Mouse (Mus musculus): ENCODE results near the gene Pcgf1. TPM values are rescaled to one million over a fixed set of nuclear protein-coding genes. Genes with fewer than 3 reads are reported as not detected.
A peak's percentile ranks its signal among the peaks of the same experiment; 100 is the strongest.

Gene Pcgf1
- polyA plus RNA-seq (2016; fragmentation: Nextera tagmentation; extraction: Ambion mirVana), result 46.5 and 46.9 TPM in 2 replicates

- Histone ChIP-seq H3K36me3 (peaks cover 33% of the 10 kb centered on the region), H3K4me1 (peaks cover 29% of the 10 kb centered on the region), H3K27ac (peak within 1 kb of the TSS; percentile 96), H3K4me3 (peak within 1 kb of the TSS; percentile 85), H3K9me3 (replicated peaks) (no peaks in the 10 kb centered on the region), H3K27me3 (ENCODE audit: low read depth, poor library complexity, severe bottlenecking) (peaks cover 55% of the 10 kb centered on the region)
- WGBS, result under 1% methylated on average over 54 of the region's 54 CpGs
- DNase-seq (ENCODE audit: low spot score), result peak; percentile 74
Measured at GRCm38 (mm10) chr6:83077630-83078323, at the start of gene Pcgf1. Gene Pcgf1 (plus strand): TSS chr6:83077869.

GRCm38 (mm10) chr6:83029777-83030176 lies 47.9 kb upstream of the Pcgf1 start:
- Histone ChIP-seq H3K4me3 (no peak overlapping the region), H3K36me3 (no peaks in the 10 kb centered on the region), H3K27ac (no peak overlapping the region), H3K4me1 (peaks cover 41% of the 10 kb centered on the region), H3K9me3 (replicated peaks) (no peaks in the 10 kb centered on the region), H3K27me3 (ENCODE audit: low read depth, poor library complexity, severe bottlenecking) (peaks cover 64% of the 10 kb centered on the region)
- 16% methylated on average over 10 of the region's 10 CpGs for WGBS
- DNase-seq (ENCODE audit: low spot score), result no peak

- no peak overlapping the region for H3K27ac ChIP-seq
- 62% methylated on average over 7 of the region's 7 CpGs for WGBS
- H3K4me1 ChIP-seq, result peaks cover 49% of the 10 kb centered on the region
- no peaks in the 10 kb centered on the region for H3K9me3 ChIP-seq (replicated peaks)
- DNase-seq (ENCODE audit: low spot score), result no peak
- H3K27me3 ChIP-seq (ENCODE audit: low read depth, poor library complexity, severe bottlenecking), result peaks cover 78% of the 10 kb centered on the region
- no peak overlapping the region for H3K4me3 ChIP-seq
- H3K36me3 ChIP-seq, result no peaks in the 10 kb centered on the region
Measured at GRCm38 (mm10) chr6:83031111-83031510, 46.6 kb upstream of the Pcgf1 start.

- no peak for DNase-seq (ENCODE audit: low spot score)
- peak overlapping the region; percentile 66 for H3K4me3 ChIP-seq
- H3K4me1 ChIP-seq, result peaks cover 49% of the 10 kb centered on the region
- H3K9me3 ChIP-seq (replicated peaks), result no peaks in the 10 kb centered on the region
- H3K27me3 ChIP-seq (ENCODE audit: low read depth, poor library complexity, severe bottlenecking), result peaks cover 83% of the 10 kb centered on the region
- H3K36me3 ChIP-seq, result no peaks in the 10 kb centered on the region
- WGBS, result 14% methylated on average over 18 of the region's 18 CpGs
- peak overlapping the region; percentile 88; the same call in 1 of the 2 replicates for H3K27ac ChIP-seq
Measured at GRCm38 (mm10) chr6:83031921-83032590, 45.6 kb upstream of the Pcgf1 start.

- peak; percentile 74 for DNase-seq (ENCODE audit: low spot score)
- peaks cover 43% of the 10 kb centered on the region for H3K4me1 ChIP-seq
- peak overlapping the region; percentile 88 for H3K27ac ChIP-seq
- peaks cover 83% of the 10 kb centered on the region for H3K27me3 ChIP-seq (ENCODE audit: low read depth, poor library complexity, severe bottlenecking)
- H3K36me3 ChIP-seq, result no peaks in the 10 kb centered on the region
- H3K4me3 ChIP-seq, result peak overlapping the region; percentile 66
- under 1% methylated on average over 31 of the region's 31 CpGs for WGBS
- no peaks in the 10 kb centered on the region for H3K9me3 ChIP-seq (replicated peaks)
Measured at GRCm38 (mm10) chr6:83032769-83033191, 44.9 kb upstream of the Pcgf1 start.

- Histone ChIP-seq H3K4me3 (peak within 1 kb of the TSS; percentile 66), H3K27me3 (ENCODE audit: low read depth, poor library complexity, severe bottlenecking) (peaks cover 82% of the 10 kb centered on the region), H3K9me3 (replicated peaks) (no peaks in the 10 kb centered on the region), H3K27ac (peak within 1 kb of the TSS; percentile 88), H3K4me1 (peaks cover 44% of the 10 kb centered on the region), H3K36me3 (no peaks in the 10 kb centered on the region)
- WGBS, result under 1% methylated on average over 51 of the region's 51 CpGs
- DNase-seq (ENCODE audit: low spot score), result peak; percentile 86
Measured at GRCm38 (mm10) chr6:83033249-83034185, 44.2 kb upstream of the Pcgf1 start, which contains the start of the genes Dok1 and Loxl3. Gene Dok1 (minus strand): TSS chr6:83033471. Gene Loxl3 (plus strand): TSS chr6:83034173.

- Histone ChIP-seq H3K27me3 (ENCODE audit: low read depth, poor library complexity, severe bottlenecking) (peaks cover 72% of the 10 kb centered on the region), H3K36me3 (no peaks in the 10 kb centered on the region), H3K9me3 (replicated peaks) (no peaks in the 10 kb centered on the region), H3K4me3 (peak overlapping the region; percentile 66), H3K27ac (peak overlapping the region; percentile 88), H3K4me1 (peaks cover 49% of the 10 kb centered on the region)
- DNase-seq (ENCODE audit: low spot score), result peak; percentile 38
- 17% methylated on average over 5 of the region's 5 CpGs for WGBS
Measured at GRCm38 (mm10) chr6:83034463-83035055, 43.1 kb upstream of the Pcgf1 start.

- H3K27me3 ChIP-seq (ENCODE audit: low read depth, poor library complexity, severe bottlenecking), result peaks cover 49% of the 10 kb centered on the region
- DNase-seq (ENCODE audit: low spot score), result no peak
- H3K27ac ChIP-seq, result no peak overlapping the region
- H3K4me1 ChIP-seq, result peaks cover 41% of the 10 kb centered on the region
- H3K36me3 ChIP-seq, result no peaks in the 10 kb centered on the region
- H3K9me3 ChIP-seq (replicated peaks), result no peaks in the 10 kb centered on the region
- 72% methylated on average over 8 of the region's 8 CpGs for WGBS
- H3K4me3 ChIP-seq, result no peak overlapping the region
Measured at GRCm38 (mm10) chr6:83037188-83037587, 40.5 kb upstream of the Pcgf1 start.

GRCm38 (mm10) chr6:83038496-83039012 lies 39.1 kb upstream of the Pcgf1 start:
- Histone ChIP-seq H3K36me3 (no peaks in the 10 kb centered on the region), H3K4me3 (peak overlapping the region; percentile 32), H3K4me1 (peaks cover 36% of the 10 kb centered on the region), H3K27ac (peak overlapping the region; percentile 58), H3K27me3 (ENCODE audit: low read depth, poor library complexity, severe bottlenecking) (peaks cover 42% of the 10 kb centered on the region), H3K9me3 (replicated peaks) (no peaks in the 10 kb centered on the region)
- DNase-seq (ENCODE audit: low spot score), result peak; percentile 94
- WGBS, result 9% methylated on average over 24 of the region's 24 CpGs

GRCm38 (mm10) chr6:83040601-83041000 lies 37.1 kb upstream of the Pcgf1 start:
- Histone ChIP-seq H3K27me3 (ENCODE audit: low read depth, poor library complexity, severe bottlenecking) (peaks cover 30% of the 10 kb centered on the region), H3K27ac (no peak overlapping the region), H3K36me3 (no peaks in the 10 kb centered on the region), H3K9me3 (replicated peaks) (no peaks in the 10 kb centered on the region), H3K4me1 (peaks cover 24% of the 10 kb centered on the region), H3K4me3 (no peak overlapping the region)
- DNase-seq (ENCODE audit: low spot score), result no peak
- WGBS, result 75% methylated on average over 5 of the region's 5 CpGs

- Histone ChIP-seq H3K4me3 (no peak overlapping the region), H3K36me3 (no peaks in the 10 kb centered on the region), H3K9me3 (replicated peaks) (no peaks in the 10 kb centered on the region), H3K27ac (peak overlapping the region; percentile 32; the same call in 1 of the 2 replicates), H3K4me1 (peaks cover 18% of the 10 kb centered on the region), H3K27me3 (ENCODE audit: low read depth, poor library complexity, severe bottlenecking) (0 out of 2 replicates have a peak, but pooled peaks cover 3% of the 10 kb centered on the region)
- no peak for DNase-seq (ENCODE audit: low spot score)
- WGBS, result 65% methylated on average over 6 of the region's 6 CpGs
Measured at GRCm38 (mm10) chr6:83043561-83043960, 34.1 kb upstream of the Pcgf1 start.

GRCm38 (mm10) chr6:83043993-83044392 lies 33.7 kb upstream of the Pcgf1 start:
- 0 out of 2 replicates have a peak, but pooled peaks cover 3% of the 10 kb centered on the region for H3K27me3 ChIP-seq (ENCODE audit: low read depth, poor library complexity, severe bottlenecking)
- no peak for DNase-seq (ENCODE audit: low spot score)
- peaks cover 14% of the 10 kb centered on the region; the same call in 1 of the 2 replicates for H3K4me1 ChIP-seq
- H3K9me3 ChIP-seq (replicated peaks), result no peaks in the 10 kb centered on the region
- 90% methylated on average over 5 of the region's 5 CpGs for WGBS
- no peaks in the 10 kb centered on the region for H3K36me3 ChIP-seq
- H3K4me3 ChIP-seq, result no peak overlapping the region
- H3K27ac ChIP-seq, result peak overlapping the region; percentile 32; the same call in 1 of the 2 replicates
